Mouse (Mus musculus) yolk sac, embryonic 10.5 days (tissue): Measurements from ENCODE around the gene Tbc1d2b.

Source experiments
- DNase-seq: peaks from one replicate; pipeline ENCODE4 v3.0.0-alpha.2; 2017; ENCODE audit warnings: low spot score

Gene Tbc1d2b

DNA sequence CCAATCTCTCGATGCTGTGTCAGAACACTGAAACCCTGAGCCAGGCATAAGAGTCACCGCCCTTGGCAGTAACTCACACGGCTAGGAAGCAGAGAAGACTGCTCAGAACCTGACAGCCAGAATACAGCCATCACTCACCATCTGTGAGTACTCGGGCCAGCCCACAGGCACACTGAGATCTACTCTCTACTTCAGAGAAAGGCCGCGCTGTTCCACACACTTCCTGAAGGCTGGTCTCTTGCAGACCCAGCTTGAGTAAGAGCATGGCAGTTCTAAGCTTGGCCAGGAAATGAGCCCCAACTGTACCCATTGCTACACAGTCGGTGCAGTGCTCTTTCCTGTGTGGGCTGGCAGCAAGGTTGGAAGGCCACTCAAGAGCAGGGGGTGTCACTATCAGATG, 27.7 kb downstream of the Tbc1d2b start:
- no peak for DNase-seq

- DNase-seq = no peak
These were observed 28.3 kb downstream of the Tbc1d2b start for GRCm38 (mm10) chr9:90242291-90242690.

DNA sequence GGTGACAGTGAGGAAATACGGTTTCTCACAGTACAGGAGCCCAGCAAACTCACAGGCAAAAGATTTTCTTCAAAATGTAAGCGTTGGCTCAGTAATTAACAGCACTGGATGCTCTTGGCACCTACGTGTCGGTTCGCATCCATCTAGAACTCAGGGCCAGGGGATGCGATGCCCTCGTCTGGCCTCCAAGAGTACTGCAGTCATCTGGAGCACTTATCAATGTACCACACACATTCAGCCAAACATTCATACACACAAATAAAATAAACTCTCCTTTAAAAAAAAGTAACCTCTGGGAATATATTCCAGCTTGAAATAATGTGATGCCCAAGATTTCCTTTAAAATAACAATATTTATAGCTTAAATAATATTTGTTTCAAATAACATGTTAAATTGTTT, 29.0 kb downstream of the Tbc1d2b start:
- no peak for DNase-seq

DNA sequence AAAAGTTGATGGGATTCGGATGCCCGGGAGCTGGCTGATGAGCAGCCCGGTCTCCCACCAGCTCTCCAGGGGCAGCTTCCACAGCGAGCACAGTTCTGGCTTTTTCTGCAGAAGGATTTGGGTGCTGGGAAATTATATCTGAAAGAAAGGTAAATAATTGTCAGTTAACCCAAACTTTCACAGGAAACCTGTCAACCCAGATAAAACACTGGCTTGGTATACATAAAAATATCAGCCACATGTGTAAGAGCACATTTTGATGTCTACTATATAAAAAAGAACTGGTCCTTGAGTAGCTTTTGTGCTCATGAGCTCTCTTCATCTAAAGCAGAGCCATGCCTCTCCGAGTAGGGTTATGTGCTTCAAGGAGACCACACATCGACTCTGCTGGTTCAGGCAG, 29.6 kb downstream of the Tbc1d2b start:
- no peak for DNase-seq

- no peak for DNase-seq
These were observed 30.0 kb downstream of the Tbc1d2b start for GRCm38 (mm10) chr9:90240560-90240959.

DNA sequence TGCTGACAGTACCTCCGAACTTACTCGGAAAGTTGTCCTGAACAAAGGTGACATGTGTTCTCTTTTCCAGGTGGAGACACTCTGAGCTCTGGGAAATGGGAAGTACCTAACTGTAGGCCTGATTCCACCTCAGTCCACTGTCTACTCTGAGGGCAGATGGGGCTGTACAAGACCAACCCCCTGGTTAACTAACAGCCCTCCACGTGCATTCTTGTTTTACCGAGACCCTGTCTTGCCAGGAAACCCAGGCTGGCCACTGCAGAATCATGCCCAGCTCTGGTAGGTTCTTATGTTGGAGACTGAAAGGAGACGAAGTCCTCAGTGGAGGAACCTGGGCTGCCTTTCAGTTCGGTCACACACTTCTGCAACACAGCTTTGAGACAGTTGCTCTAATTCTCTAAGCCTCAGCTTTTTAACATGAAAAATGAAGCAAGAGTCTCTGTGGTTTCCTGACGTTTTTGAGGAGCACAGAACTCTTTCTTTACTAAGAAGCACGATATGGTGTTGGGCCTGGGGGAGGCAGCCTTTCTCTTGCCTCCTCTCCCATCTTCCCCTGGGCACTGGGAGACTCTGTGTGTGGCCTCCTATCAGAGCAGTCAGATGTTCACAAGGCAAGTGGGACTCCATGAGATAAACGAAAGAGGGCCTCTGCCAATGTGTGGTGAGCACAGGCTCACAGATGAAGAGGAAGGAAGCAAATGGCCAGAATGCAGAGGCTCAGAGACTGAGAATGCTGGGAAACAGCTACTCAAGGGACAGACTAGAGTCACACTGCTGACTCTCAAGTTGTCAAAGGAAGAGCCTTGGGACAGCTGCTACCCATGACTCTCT, 33.2 kb downstream of the Tbc1d2b start:
- DNase-seq = no peak

DNA sequence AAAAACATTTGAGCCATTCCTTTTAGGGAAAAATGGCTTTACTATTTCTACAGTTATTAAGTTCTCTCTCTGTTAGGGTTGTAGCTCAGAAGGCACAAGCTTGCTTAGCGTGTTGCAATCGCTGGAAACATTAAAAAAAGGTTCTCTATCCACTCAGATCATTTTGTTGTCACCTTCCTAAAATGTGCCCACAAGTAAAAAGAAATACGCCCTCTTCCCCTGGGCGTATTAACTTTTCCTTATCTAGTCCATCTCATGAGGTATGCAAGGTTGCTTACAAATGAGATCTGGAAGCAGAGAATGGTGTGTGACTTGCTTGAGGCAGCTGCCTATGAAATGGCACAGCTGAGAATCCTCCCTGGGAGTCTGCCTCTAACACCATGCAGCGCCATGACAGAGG, 33.8 kb downstream of the Tbc1d2b start:
- DNase-seq = no peak

DNA sequence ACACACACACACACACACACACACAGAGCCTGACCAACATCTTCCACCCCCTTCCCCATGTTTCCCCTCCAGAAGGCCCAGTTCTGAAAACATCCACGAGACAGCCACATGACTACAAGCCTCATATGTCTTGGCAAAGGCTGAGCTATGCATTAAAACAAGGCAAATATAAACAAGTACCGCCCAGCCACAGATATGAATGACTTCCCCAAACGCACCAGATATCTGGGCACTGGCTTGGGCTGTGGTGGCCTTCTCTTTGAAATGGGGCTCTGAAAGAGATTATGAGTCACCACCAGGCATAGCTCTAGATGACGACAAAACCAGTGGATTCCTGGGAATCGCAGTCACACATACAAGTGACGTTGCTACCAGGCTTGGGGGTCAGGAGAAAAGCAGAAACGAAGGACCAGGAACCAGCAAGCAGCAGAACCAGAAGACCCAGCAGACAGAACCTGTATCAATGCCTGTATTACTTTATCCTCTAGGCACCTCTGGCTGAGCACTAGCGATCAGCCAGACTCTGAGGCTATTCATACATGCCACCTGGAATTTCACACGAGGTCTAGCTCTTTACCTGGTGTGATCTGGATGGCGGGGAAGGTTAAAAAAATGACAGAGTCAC, 35.2 kb downstream of the Tbc1d2b start:
- no peak for DNase-seq

DNA sequence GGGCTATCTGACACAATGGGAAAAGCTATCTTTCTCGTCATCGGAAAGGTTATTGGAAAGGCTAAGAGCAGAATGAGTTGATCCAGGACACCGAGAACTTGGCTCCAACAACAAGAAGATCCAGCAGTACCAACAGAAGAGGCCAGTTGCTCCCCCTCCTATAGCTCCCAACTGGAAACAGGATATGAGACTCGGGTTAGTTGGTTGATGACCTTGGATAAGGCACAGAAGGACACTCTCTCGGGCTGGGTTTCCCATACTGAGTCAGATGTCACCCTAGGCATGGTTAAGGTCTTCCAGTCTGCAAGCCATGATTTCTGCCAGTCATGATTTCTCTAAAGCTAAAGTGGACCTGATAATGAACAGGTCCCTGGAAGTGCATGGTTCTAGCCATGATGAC, 35.8 kb downstream of the Tbc1d2b start:
- no peak for DNase-seq

DNA sequence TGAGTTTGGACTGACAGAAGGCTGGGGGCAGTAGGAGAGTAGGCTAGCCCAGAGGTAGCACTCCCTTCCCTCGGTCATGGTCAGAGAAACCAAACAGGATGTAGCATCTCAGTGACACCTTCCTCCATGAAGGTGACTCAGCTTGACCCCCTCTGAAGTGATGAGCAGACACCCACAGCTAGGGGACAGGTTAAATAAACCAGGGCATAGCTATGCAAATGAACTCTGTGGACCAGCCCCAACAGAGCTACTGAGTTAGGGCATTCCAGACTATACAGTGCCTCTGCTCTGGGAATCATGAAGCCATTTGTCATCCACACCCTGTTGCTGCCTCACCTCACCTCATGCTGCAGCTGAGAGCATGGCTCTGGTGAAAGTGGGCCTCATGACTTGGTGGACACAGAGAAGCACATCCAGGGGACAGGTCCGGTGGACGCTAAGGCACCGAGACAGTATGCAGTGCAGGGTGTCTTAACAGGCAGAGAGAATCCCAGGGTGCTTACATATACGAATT, 36.6 kb downstream of the Tbc1d2b start:
- no peak for DNase-seq

DNA sequence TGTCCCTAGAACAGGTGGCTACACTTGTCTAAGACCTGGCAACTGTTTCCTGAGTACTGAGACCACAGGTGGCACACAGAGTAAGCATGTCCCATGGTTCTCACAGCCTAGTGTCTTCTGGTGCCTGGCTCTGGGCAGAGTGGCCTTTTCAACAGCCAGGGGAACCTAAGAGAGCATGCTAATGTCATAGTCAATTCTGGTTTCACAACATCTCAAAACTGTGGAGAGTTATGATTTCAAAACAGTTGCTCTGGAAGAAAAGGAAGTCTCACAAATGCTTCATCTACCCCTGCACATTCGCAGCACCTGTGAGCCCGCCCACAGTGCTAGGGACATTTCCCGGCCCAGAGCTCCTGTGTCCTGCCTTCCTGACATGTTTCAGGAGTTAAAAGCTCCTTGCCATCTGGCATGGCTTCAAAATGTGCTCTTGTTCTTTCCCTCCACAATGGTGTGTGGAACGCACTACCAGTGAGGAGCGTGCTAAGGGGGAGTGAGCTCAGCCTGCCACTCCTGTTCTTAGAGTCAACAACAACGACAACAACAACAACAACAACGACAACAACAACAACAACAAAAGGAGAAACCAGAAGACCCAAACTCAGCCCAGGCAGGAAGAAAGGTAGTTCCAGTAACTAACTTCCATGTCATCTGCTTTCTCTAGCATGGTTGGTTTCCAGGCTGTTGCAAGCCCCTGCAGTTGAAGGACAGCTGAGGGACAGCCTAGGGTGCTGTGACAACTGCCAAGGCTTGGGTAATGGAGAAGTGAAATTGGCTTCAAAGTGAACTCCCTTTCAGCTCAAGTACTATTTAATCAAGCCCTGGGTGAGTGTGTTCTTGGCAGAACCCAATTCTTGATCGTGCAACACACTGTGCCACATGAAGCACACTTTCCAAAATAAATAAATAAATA, 37.6 kb downstream of the Tbc1d2b start:
- DNase-seq = no peak

- DNase-seq = no peak
These were observed 43.4 kb downstream of the Tbc1d2b start for GRCm38 (mm10) chr9:90227171-90227570.

DNA sequence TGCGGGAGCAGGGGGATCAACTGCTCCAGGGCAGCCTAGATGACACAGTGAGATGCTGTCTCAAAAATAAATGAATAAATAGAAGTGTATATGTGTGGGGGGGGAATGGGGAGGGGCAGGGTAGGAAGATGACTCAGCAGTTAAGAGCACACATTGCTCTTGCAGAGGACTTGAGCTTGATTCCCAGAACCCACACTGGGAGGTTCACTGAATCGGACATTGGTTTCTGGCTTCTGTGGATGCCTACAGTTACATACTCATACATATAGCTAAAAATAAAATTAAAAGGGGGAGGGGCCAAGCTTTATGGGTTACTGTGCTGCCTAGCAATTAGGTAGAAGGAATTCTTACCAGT, 43.9 kb downstream of the Tbc1d2b start:
- no peak for DNase-seq

DNA sequence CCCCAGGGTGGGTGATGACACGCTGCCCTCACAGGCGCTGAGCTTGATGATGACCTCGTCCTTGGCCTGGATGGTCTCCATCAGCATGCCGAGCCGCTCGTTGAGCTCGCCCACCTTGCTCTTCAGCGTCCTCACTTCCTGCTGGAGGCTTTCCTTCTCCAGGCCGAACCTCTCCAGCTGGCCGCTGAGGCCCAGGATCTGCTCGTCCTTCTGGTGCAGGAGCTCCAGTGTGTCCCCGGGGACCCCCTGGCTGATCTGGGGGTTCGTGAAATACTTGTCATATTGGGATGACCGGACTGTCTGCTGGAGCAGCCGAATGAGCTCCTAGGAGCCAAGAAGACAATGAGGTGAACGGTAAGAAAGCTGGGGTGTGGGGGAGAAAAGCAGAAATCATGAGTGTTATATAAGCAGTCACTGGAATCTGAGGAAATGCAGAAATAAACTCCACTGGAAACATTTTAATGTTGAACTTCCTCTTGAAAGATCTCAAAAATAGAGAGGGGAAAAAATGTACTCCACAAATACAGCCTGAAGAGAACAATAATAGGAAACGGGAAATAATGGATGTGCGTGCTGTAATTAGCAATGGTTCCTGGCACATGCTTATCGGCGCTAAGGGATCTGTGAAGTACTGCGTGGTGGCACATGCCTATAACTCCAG, 44.4 kb downstream of the Tbc1d2b start:
- no peak for DNase-seq

DNA sequence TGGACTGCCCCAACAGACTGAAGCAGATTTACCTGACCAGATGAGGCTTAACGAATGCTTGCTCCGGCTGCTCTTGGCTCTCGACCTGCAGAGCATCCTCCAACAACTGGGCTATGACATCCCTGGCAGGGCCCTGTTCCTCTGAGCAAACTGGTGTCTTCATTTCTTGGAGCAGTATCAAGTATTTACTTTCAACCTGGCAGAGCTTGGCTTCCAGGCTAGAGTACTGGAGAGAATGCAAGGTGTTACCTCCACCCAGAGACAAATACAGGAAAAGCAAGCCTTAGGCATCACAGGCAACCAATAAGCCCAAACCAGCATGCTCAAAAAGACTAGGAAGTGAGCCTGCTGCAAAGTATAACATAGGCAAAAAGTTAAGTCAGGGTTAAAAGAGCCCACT, 48.3 kb downstream of the Tbc1d2b start:
- DNase-seq = no peak

DNA sequence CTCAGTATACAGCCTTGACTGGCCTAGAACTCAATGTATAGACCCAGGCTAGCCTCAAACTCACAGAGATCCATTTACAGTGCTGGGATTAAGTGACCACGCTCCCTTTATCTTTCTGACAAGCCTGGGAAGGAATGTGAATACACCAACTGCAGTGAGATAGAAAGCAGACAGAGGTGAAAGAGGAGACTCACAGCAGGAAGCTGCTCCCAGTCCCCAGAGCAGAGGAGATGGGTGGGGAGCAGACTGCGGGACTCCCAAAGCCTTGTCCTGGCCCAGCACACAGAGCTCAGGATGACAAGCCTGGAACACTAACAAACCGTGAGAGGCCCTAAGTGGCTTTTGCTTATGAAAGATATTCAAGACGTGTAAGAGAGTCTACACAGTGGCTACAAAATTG, 53.1 kb downstream of the Tbc1d2b start:
- no peak for DNase-seq

GRCm38 (mm10) chr9:90216259-90217001, 54.2 kb downstream of the Tbc1d2b start:
- DNase-seq = no peak

- DNase-seq = no peak
These were observed 57.5 kb downstream of the Tbc1d2b start for GRCm38 (mm10) chr9:90213127-90213526.

- DNase-seq = no peak
These were observed 61.9 kb downstream of the Tbc1d2b start for GRCm38 (mm10) chr9:90208655-90209054.

DNA sequence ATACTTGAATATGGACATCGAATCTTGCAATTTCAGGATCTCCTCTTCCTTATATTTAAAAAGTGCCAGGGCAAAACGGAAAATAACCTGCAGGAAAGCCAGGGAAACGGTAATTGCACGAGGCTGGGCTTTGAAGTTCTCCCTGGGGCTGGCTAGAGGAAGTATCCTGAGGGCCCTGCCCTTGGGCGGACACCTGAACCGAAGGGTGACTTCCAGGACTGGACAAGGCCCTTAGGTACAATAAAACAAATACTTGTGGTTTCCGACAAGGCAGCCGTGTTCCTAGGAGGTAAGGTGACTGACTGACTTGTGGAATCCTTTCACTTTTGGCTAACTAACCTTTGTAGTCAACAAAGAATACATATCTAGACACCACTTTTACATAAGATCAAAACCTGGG, 62.8 kb downstream of the Tbc1d2b start:
- no peak for DNase-seq

DNA sequence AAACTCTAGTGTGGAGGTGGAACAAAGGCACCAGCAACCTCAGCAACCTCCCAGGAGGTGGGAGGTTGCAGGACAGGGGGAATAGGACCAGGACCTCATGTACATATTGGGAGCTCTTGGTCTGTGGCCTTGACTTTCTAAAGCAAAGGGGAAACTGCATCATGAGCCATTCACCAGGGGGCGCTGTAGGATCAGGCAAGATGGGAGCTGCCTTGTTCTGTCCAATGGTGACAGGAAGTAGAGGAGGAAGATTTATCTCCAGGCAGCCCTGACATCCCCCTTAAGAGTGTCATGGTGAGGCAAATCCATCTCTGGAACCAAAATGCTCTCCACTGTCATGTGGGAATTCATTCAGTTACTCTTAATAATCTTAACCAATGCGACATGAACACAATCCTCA, 64.1 kb downstream of the Tbc1d2b start:
- peak; percentile 60 for DNase-seq
